Mouse (Mus musculus) heart, adult 11 months (tissue): ENCODE measurements around the gene Foxp1.

Experiments
- DNase-seq: peaks from one replicate; pipeline ENCODE4 v3.0.0; 2022

Gene Foxp1

DNA sequence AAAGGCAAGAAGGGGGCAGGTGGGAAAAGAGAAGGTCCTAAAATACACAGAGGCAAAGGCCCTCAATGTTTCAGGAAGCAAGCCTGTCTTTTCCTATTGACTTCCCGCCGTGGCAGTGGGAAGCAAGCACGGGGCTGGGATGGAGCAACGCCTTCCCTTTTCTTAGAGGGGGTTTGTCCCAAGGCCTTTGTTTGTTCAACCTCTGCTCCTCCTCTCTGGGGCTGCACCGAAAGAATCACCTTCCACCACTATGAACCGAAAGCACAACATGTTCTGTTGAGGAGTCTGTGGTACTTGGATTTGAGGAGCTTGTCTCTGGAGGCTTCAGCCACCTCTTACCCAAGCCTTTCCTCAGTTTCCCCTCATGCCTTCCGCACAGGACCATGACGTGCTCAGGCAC is 355.5 kb downstream of the Foxp1 start:
- peak; percentile 84 for DNase-seq

DNA sequence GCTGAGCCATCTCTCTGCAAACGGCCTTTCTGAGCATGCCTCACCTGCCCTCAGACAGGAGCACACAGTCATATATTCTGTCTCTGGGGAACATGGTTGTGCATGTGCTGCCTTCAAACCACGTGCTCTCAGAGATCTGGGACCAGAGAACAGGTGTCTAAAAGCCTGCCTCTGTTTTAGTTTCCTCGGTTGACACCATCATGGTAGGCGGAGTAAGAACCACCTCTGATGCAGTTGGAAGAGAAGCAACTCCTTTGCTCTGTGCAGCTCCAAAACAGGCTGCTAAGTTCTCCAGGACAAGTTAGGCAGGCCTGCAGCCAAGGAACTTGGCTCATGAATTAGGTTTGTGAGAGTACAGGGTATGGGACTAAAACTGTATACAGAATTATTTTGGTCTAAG is 356.4 kb downstream of the Foxp1 start:
- peak; percentile 93 for DNase-seq

GRCm38 (mm10) chr6:99164760-99165159 is 357.8 kb downstream of the Foxp1 start:
- peak; percentile 90 for DNase-seq

DNA sequence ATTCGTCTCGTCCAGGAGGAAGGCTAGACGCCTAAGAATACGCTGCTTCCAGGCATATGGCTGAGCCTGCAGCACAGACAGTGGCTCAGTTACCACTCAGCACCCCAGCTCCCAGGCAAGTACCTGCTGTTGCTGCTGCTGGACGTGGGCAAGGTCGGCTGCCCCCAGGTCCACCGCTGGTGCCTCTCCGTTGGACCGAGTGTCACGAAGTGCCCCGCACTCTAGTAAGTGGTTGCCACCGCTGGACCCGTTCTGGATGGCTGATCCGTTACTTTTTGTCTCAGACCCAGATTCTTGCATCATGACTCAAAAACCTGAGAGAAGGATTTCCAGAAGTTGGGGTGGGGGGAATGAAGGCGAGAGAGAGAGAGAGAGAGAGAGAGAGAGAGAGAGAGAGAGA is 359.8 kb downstream of the Foxp1 start:
- DNase-seq, result peak; percentile 81

DNA sequence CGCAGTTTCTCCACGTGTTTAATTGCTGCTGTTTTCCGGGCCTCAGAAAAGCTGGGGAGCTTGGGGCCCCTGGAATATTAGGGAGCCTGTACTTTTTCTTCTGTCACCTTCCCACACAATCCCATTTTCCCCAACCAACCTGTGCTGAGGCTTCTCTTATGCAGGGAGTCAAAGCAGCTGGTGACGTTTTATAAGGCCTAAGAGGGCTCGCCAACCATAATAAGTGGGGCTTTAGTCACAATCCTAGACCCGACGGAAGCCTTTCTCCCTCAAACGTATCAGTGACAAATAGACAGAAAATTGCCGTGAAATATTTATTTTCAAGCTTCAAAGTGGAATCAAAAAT is 362.2 kb downstream of the Foxp1 start:
- peak; percentile 69 for DNase-seq

- DNase-seq, result peak; percentile 59
Measured at GRCm38 (mm10) chr6:99159452-99160347, 362.8 kb downstream of the Foxp1 start.

- no peak for DNase-seq
Measured at GRCm38 (mm10) chr6:99153682-99154081, 368.8 kb downstream of the Foxp1 start.

DNA sequence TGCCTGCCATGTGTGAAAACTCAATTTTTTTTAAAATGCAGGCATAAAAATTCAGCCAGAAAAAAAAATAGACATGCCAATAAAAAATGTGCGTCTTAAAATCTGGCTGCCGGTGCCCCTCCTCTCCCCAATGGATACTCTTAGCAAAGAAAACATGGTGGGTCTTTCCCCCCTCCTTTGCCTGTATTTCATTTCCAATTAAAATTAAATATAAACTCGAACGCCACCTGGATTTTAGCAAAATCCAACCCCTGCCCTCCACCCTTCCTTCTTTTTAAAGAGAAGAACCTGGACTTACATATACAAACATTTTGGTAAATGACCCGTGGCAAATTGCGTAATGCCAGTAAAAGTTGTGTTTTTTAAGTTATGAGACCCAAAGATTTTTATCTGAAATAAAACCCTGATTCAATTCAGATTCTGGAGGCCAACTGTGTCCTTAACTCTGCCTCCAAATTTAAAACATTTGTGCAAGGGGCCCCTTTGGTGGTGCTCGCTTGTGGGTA is 376.1 kb downstream of the Foxp1 start:
- no peak for DNase-seq

- no peak for DNase-seq
Measured at GRCm38 (mm10) chr6:99145033-99145432, 377.5 kb downstream of the Foxp1 start.

- no peak for DNase-seq
Measured at GRCm38 (mm10) chr6:99143756-99144036, 378.8 kb downstream of the Foxp1 start.

GRCm38 (mm10) chr6:99142900-99143755 is 379.4 kb downstream of the Foxp1 start:
- DNase-seq, result no peak

GRCm38 (mm10) chr6:99138041-99138440 is 384.5 kb downstream of the Foxp1 start:
- DNase-seq, result no peak

DNA sequence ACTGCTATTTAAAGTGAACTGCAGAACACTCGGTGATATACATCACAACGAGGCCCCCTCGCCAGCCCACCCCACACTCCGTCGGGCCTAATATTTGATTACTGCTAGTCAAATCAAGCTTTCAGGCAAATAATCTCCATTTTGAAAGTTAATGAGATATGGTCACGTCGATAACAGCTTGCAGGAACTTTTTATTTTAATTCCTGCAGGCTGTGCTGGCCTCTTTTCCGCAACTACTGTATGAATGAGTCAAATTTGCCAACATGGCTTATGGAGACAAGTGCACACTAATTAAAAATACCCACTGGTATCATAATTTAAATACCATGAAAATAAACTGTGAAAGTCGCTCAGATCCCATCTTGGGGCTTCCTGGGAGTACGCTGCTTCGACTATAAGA is 385.4 kb downstream of the Foxp1 start:
- no peak for DNase-seq

DNA sequence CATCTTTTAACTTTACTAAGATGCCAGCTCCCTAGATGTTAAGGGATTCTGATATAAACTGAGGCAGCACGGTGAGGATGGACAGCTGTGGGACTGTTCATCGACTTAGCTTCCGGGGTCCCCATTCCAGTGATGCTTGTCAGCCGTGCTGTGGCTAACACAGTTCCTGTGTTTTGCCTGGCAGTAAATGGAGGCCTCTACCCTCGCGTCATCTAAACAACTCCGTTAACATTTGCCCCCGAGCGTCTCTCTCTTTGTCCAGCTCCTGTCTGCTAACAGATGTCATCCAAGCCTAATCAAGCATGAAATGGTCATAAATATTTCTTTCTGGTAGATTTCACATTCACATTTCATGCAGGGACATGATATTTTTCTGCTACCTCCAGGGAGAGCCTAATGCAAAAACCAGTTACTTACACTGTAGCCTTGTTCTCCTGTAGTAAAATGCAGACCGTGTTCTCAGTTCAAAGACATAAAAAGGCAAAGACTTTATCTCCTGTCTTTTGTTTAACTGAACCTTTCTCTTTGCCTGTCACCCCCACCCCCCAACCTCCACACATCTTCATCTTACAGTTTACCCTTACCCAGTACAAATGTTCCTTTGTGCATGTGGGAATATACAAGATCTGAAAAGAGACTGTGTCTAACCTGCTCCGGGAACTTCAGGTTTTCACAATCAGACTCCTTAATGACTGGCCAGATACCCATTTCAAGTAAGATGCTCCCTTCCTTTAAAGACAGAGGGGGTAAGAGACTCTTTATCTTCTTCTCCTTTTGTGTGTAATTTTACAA is 386.4 kb downstream of the Foxp1 start:
- no peak for DNase-seq

DNA sequence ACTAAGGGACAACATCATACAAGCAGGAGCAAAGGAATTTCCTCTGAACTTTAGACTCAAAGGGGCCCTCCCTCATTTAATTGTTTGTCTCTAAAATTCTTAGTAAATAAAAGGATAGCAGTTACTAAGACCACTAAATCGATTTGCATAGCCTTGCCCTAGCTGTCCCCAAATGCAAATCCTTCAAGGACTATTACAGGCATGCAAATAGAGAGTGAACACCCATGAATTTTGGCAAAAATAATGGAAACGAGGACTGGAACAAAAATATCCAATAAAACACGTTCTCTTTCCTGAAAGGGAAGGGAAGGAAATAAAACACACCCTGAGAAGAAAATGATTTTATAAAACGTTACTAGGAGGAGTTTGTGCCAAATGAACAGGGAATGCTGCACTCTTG is 390.7 kb downstream of the Foxp1 start:
- no peak for DNase-seq

DNA sequence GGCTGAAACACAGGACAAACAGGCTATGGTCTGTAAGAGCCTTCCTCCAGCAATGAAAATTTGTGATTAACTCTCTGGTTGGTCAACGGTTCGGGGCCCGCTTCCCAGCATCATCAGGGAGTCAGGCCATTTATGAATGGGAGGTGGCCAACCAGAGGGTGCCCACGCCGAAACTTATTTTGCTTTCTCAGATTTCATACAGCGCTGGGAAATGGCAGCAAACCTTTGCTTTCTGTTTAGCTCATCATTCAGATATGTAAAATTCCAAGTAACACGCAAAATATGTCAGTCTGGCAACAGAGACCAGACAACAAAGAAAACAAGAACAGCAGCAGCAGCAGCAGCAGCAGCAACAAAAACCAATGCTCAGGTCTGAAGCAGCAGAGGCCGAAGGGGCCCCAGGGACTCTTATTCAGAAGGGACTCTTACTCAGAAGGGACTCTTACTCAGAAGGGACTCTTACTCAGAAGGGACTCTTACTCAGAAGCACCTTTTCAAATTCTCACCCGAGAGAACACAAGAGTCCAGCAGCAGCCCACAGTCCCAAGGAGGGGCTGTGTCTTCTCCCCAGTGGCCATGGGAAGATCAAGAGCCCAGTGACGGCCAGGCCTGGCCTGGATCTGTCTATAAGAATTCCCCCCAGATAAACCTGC is 391.6 kb downstream of the Foxp1 start:
- DNase-seq, result no peak

- no peak for DNase-seq
Measured at GRCm38 (mm10) chr6:99126717-99127116, 395.8 kb downstream of the Foxp1 start.

DNA sequence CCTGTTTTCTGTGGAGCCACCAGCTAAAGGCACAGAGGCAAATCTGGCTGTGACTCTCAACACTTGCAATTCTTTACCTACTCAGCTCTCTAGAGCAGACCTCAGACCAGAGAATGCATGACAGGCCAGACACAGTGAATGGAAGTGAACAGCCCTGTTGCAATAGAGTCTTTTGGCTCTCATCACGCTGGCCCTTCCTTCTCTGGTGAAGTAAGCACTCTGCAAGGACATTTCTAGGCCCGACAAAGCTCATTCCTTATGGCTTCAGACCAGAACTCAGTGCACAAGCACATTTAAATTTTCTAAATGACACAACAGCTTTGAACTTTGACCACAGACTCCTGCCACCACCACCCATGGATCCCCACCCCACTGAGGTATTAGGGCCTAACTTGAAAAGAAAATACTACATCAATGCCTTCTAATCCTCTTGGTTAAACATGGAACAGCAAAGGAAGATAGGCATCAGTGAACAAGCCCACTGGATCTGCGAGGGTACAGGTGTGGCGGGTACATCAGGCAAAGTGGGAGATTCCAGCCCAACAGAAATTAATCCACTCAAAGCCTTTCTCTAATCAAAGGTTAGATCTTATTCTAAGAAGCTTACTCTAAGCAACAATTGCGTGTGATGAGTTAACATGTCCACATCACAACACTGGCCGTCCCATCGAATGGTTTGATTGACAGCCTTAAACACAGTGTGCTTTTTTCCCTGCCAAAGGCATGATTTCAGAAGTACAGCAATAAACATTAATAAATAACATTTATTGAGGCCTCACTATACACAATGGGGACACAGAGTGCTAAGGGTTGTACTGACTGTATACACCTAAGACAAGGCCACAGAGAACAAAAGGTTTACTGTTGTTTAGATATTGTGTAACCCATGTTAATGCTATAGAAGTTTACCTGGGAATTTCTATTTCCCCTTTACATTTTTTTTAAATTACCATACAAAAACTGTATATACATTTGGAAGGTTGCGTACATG is 401.4 kb downstream of the Foxp1 start:
- DNase-seq, result no peak

DNA sequence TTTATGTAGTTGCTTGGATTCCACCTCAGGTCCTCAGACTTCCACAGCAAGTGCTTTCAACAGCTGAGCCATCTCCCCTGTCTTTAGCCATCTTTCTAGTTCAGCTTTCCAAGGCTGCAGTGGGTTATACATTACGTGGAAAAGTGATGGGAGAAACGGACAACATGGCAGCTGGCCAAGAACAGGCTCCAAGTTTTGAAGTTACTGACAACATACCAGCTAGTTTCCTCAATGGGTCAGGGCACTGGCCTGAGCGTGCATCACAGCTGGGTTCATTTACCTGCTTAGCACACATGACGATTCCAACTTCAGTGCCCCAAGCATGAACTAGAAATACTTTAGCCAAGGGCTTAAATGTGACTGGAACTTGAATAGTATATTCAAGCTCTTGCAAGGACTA is 404.0 kb downstream of the Foxp1 start:
- DNase-seq, result no peak

DNA sequence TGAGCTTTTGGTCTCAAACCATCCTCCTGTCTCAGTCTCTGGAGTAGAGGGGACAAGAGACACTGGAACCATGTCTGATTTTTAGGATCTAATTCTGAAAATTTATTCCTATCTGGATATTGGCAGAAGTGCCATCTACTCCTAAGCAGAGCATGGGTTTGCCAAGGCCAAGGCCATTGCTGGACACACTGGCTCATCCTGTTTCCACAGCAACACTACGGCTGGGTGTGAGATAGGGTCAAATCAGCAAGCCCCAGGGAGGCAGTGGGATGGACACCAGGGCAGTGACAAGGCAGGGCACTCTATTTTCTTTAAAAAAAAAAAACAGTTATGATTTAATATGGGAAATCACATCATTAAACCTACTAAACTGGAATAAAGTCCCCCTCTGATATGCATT is 405.1 kb downstream of the Foxp1 start:
- no peak for DNase-seq

- DNase-seq, result no peak
Measured at GRCm38 (mm10) chr6:99111856-99112255, 410.7 kb downstream of the Foxp1 start.
